Mouse (Mus musculus): ENCODE data around the gene Farp1. TPM values are rescaled to one million over a fixed set of nuclear protein-coding genes. Genes with fewer than 3 reads are reported as not detected.
"Not testable (repeated sequence)": the region's sequence is repeated elsewhere in the genome, so short reads cannot be mapped to it uniquely, and the experiment has no call there.

Gene Farp1
- total RNA-seq, 2 experiments from 2014 or later: 21.1 to 32.3 TPM

DNA sequence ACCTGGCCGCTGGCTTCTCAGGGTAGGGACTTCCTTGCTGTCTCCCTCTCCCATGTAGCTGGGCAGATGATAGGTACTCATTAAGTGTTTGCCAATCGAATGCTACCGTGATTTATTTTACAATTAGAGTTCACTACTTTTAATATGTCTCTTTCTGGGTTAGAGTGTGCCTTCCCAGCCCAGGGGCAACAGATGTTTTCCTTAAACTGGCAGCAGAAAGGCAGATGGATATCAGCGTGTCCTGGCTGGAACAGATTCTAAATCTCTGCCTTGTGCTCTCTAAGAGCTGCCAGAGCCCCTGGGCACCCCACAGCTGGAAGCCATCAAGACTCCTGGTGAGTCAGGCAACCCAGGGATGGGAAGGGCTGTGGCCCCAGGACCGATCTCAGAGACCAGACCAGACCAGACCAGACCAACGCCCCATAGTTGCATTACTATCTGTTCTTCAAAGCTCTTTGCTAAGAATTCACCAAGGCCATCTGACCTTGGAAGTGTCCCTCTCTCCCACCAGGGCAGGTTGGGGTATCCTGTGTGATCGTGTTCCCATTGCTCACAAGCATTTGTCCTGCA is 69.8 kb downstream of the Farp1 start:
- DNase-seq: peak; percentile 13

DNA sequence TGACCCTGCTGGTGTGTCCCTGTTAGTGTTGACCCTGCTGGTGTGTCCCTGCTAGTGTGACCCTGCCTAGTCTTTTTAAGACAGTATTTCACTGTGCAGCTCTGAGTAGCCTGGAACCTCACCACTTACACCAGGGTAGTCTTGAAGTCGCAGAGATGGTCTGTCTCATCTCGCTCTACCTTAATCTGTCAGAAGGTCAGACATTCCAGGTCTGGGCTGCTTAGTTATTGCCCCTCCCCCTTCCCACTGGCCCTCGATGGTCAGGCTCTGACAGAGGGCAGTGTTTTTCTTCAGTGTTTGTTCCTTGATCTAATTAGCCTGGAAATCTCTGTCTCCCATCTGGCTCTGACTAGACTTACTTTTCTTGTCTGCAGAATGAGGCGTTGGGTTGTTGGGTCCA is 71.9 kb downstream of the Farp1 start:
- no peak for DNase-seq

DNA sequence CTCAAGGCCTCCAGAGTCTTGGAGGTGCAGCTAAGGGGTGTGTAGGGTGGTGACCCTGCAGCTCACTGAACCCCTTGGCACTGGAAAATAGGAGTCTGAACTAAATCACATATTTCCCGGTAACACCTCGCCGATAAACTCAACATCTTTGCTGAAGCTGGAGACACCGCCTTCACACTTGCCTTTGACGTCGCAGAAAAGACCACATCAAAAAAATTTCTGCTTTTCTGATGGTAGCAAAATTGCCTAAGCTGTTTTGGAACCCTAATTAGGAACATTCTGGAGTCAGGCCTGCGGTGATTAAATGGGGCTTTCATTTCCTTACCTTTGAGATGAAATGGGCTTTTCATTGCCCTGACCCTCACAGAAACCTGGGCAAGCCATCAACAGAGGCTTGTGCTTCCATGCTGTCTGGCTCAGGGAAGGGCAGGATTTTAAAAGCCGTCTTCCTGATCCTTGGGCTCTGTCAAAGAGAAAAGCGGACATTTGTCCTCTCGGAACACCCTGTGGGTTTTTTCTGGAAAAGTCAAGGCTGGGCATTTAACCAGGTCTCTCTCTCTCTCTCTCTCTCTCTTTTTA is 72.8 kb downstream of the Farp1 start:
- no peak for DNase-seq

DNA sequence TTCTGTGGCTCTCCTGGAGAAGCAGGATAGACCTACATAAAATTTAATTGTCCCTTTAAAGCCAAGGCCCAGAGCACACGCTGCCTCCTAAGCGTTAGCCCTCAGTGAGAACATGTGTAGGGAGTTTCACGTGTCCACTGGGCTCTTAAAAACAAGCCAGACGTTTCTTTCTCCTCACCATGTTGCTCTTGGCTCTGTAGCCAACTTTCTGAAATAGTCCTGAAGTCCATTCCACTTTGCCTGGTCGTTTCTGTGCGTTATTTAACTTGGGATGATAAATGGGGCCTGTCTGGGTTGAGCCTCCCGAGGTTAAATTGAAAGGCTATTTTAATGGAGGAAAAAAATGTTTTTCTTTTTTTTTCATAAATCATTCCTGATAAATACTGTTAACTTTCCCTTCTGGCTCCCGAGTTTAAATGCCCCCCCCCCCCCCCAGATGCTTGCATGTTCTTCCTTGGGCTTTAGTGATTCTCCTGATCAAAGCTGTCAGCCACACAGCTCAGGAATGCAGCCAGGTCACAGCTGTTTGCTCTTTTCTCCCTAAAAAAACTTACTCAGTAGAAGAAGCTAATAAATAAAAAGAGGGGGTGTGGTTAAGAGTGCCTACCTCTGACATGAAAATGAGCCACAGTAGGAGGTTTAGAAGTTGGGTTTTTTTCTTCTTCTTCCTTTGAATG is 73.6 kb downstream of the Farp1 start:
- DNase-seq: peak; percentile 19

DNA sequence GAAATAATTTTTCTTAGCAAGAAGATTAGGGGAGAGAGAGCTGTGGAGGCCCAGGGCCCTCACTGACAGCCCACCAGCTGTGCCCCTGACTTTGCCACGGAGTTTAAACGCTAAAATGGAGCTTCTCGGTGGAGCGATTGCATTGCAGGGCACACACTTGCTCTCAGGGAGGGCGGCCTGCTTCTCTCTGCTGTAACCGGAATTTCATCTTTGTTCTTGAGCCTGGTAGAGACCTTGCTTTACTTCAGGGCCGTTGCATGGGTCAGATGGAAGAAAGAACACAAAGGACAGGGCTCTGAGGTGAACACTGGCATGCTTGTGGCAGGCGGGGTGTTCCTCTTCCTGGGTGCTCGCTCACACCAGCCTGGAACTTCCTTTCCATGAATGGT is 74.1 kb downstream of the Farp1 start:
- peak; percentile 28 for DNase-seq

DNA sequence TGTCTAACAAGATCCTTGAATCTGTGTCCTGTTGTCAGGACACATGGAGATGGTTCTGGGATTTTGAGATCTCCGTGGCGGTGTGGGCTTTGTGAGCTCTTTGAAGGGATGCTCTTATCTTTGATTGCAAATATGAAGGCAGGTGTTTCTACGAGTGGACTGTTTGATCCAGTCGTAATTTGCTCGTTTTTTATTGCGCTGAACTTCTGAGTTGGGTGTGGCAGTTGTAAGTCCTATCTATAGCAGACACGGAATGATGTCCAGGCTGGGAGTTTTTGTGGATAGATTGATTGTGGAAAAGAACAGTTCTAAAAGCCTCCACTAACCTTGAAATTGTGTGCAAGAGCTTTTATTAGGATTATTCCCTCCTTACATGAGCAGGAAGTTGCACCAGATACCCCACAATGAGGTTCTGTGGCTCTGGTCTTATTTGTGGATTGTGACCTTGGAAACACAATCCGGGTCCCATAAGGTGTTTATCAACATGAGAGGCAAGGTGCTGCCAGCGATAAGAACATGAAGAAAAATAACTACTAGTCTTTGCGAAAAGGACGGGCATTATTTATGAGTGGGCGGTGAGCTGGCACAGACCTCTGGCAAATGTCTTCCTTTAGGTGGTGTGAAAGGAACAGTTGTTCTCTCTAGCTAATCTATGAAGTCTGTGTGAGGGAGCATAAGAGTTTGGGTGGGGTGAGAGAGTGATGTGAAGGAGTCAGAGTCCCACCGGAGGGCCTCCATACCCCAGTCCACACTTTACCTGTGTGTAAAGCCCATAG is 75.7 kb downstream of the Farp1 start:
- no peak for DNase-seq

DNA sequence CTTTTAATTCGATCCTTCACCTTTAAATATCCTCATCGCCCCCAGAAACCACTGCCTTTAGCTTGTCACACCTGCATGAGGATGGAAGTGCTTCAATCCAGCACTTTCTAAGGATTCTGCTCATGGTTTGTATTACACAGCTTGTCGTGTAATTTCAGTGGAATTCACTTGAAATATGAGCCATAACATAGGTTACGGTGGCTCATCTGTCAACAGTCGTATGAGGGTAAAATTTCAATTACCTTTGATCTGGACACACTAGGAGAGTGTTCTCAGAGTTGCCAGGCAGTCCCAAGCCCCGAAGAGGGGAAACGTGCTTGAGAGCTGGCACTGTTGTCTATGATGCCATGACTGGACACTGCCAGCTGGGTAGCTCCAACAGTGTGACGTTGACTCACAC is 77.1 kb downstream of the Farp1 start:
- DNase-seq: no peak

DNA sequence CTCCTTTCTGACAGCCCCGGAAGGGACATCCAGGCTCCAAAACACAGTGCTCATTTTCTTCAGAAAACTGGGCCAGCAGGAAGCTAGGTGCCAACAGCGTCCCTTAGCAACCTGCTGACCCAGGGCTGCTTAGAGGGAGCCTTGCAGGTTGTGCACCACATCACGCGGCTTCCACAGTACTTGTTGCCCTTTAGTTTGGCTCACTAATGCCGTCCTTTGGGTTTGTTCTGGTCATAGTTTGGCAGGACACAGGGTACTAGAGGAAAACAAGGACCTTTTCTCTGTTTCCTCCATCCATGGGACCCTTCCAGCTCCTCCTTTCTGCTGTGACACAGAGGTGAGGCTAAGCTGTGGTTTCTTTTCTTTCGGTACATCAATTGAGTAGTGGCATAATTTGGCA is 78.8 kb downstream of the Farp1 start:
- no peak for DNase-seq

DNA sequence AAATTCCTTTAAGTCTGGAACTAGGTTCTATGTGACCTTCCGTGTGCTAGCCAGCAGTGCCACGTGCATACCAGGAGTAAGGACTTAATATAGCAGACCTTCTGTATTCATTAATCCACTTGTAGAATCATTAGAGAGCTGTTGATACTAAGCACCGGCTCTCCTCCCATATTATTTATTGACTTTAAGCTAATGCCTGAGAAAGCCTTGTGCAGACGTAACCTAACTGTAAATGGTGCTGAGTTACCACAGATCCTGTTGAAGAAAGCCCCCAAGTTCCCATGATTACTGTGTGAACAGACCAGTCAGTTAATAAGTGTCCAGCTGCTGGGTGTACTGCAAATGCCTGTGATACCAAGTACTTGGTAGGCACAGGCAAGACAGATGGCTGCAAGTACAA is 81.7 kb downstream of the Farp1 start:
- DNase-seq: no peak

DNA sequence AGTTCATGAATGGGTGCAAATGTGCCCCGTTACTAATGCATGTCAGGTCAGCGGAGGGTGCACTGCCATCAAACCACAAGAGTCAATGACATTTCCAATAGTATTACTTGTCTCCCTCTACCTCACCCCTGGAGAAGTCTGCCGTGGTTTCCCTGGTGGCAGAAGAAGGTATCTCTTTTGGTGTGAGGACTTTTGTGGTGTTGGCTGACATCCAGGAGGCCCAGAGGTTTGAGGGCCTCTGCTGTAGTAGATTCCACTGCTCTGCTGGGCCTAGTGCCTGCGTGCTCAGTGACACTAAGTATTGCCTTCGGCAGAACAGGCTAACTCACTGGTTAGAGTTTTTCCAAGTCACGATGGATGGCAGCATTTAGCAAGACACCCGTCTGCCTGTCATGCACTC is 83.9 kb downstream of the Farp1 start:
- DNase-seq: no peak

DNA sequence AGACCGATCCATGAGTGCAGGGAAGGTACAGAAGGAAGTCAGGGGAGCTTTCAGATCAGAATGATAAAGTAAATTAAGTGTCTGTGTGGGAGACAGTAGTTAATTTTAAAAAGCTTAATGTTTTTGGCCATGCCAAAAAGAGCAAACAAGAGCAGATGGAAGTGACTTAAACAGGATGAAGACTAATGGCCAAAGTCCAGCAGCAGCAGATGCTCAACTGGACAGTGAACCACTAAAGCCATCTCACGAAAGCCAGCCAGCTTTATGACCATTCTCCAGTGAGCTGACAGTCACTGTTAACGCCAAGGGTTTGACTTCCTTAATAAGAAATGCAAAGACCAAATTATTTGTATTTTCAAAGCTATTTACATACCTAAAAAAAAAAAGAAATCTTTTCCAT is 86.7 kb downstream of the Farp1 start:
- DNase-seq: no peak

DNA sequence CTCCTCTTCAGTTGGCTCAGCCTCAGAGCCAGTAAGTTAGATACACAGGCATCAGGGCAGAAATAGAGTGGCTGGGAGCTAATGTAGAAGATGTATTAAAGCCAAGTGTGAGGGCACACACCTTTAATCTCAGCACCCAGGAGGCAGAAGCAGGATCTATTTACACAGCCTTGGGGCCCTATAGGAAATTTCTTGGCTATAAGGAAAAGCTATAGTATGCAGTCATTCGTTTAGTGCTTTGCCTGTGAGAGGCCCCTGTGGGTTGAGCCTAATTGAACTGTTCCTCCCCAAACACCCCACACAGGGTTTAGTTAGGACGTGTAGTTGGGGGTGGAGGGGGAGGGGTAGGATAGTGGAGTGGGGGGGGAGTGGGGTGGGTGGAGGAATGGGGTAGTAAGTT is 87.9 kb downstream of the Farp1 start:
- DNase-seq: no peak

DNA sequence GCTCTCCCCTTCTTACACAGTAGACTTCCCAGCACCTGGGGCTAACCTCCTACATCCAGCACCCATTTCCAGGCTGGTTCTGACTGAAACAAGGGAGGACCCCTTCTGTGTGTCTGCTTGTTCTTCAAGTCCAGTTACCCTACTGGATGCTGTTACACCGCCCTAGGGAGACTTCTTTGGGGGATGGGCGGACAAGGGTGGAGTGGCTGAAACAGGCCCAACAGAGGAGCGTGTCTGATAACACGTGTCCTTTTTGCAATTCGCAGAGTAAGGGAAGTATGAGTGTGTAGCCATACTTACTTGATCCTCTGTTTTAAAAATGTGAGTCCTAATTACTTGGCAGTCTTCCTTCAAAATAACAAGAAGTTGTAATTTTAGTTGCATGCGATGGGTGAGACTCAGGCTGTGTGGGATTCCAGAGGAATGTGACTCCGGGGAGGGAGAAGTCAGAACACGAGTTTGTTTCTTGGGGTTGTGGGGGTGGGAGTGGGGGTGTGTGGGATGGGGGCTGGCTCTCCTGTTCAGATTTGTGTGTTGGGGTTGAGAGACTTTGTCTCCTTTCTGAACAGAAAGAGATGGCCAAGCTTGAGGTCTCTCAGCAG is 89.5 kb downstream of the Farp1 start:
- no peak for DNase-seq

DNA sequence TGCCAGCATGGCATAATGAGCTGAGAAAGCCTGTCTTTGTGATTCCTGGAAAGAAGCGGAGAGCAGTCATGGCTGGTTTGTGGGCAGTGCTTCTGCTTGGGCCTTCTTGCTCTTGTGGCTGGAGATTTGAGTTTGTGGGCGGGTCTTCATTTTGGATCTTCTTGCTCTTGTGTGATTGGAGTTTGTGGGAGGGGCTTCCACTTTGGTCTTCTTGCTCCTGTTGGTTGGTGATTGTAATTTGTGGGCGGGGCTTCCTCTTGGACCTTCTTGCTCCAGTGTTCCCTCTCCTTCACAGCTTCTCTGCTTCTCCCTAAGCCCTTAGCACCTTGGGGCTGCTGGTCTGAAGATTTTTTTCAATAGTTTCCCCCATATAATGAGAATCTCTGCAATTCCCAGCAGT is 90.7 kb downstream of the Farp1 start:
- no peak for DNase-seq

DNA sequence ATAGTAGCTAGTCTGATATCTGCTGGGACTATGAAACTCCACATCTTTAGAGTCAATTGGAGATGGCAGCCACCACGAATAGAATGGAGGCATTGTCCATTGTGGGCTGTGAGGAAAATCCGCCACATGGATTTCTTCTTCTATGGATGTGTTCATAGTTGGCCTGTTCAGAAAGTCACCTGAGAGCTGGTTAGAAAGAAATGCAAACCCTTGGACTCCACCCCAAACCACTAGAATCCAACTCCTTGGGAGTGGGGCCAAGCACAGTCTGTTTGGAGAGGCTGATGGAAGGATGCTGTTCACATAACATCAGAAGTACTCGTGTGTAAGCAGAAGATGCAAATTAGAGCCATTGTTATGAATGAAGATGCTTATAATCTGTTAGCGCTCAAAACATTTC is 91.3 kb downstream of the Farp1 start:
- DNase-seq: no peak

DNA sequence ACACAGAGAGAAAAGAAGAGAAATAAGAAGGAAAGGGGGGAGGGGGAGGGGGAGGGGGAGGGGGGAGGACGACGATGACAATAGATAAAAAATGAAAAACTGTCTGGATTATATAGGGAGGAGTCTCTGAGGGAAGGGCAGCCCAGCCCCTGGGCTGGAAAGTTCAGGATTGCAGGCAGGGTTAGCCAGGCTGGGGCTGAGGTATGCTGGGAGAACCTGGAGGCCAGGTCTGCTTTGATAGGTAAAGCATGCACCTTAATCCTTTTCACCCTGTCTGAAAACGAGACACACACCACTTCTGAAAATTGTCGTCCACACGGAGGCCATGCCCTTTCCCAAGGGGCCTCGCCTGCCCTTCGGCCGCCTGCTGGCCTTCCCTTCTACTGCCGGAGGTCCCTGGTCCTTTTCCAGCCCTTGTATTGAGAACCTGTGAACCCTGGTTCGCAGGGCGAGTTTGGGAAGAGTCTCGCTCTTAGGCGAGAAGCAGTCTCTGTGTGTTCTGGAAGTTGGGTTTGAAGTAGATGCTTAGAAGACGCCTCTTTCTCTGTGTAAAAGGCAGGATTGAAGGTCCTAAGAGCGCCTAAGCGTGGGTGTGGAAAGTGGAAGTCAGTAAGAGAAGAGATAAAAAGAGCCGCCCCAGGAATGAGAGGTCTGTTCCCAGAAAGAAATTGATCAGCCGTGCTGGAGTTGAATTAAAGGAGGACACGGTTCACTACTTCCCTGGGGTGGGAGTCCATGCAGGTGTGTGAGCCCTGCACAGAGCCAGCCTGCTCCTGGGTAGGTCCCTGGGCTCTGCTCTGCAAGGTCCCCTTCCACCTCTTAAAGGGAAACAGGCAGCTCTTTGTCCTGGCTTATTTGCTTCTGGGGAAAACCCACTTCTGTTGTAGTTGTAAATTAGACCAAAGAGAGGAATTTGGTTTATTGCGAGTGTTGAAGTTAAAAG is 94.1 kb downstream of the Farp1 start:
- DNase-seq: no peak

DNA sequence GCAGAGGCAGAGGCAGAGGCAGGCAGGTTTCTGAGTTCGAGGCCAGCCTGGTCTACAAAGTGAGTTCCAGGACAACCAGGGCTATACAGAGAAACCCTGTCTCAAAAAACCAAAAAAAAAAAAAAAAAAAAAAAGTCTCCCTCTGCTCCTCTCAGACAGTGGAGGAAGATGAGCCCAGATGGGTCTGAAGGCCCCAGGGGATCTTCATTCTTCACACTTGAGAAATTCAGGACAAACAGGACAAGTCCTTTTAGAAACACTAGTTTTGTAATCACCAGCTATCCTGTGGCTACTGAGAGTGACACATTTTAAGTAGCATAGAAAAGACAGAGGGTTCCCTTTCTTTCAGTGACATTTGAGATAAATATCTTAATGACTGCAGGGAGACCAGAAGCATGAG is 95.4 kb downstream of the Farp1 start:
- not testable (repeated sequence) for DNase-seq

DNA sequence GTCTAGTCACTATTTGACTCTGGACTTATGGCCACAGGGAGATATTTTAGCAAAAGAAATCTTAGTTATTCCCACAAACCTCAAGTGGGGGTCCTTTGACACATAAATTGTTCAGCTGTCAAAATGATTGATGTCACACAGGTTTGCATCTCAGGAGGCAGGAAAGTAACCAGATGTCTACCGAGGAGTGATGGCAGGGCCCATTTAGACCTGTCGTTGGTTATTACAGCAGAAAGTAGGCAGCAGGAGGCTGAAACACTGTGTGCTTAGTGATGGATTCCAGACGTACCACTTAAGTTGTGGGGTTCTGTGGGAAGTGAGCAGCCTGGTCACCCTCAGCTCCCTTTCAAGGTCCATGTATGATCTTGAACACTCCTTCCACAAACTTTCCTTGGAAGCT is 99.4 kb downstream of the Farp1 start:
- DNase-seq: no peak

DNA sequence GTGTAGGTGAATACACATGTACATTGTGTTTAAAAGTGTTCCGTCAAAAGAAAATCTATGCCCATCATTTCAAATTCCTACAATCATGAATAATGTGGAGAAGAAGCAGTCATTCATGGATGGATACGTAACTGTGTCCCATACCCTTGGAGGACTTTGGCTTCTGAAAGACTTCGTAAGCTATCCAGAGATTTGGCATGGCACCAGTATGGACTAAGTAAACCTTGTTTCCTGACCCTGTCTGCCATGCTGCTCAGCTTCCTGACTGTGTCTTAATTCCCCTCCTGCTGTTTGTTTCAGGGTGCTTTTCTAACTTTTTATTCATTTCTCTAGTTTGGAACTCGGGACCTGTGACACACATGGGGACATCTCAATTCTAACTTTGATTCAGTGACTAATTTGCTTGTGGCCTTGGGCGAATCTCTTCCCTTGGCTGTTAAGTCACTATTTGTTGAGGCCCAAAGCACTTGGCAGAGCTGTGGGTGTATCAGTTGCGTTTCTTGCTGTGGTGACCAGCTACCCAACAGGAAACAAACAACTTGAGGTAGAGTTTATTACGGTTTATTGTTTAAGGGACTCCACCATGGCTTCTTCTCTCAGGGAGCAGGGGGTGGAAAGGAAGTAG is 108.9 kb downstream of the Farp1 start:
- no peak for DNase-seq

DNA sequence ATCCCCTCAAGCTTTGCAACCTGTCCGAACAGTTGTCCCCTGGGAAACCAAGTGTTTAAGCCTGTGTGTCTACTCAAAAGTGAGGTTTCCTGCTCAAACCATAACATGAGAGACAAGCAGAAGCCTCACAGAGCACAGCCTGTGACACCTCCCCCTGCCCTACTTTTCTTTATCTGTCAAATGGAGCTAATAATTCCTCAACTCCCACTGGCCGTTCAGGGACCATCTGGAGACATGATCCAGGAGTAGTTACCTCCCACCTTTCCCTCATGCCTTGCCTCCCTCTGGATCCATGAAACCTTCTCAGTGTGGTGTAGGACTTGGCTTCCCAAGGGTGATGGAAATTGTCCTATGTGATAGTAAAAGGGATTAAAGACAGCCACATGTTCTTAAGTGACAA is 109.5 kb downstream of the Farp1 start:
- DNase-seq: no peak

DNA sequence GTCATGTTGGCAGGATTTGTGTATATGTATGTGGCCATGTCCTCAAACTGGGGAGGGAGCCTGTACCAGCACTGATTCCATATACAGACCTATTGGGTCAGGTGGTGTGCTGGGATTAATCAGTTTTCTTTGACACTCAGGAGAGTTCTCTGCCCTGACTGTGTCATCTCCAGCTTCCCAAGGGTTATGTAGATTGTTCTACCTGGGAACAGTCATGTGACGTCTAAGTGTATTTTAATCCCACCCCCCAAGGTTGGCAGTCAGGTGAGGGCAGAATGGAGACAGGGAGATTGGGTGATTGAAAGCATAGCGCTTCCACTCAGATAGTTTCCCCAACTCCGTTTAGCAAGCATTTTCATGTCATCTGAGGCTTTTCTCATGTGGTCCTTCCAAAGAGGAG is 110.3 kb downstream of the Farp1 start:
- no peak for DNase-seq
